Mouse (Mus musculus) thymus, adult 2 months (tissue): Measurements from ENCODE around the gene Hist1h4d.

ENCODE experiments used
- CTCF ChIP-seq: fragments of 200-500 bp; IDR thresholded peaks from 2 replicates; pipeline ENCODE4 v1.5.1; 2012; ENCODE audit warnings: mild to moderate bottlenecking, control low read depth, low read length, moderate library complexity, borderline replicate concordance; ENCODE audit not compliant: control insufficient read depth, poor library complexity, insufficient read depth; ENCODE audit errors: extremely low read depth
- POLR2A ChIP-seq: fragments of 200-500 bp; IDR thresholded peaks from 2 replicates; pipeline ENCODE4 v1.6.1; 2012; ENCODE audit warnings: mild to moderate bottlenecking, low read length, control low read depth, moderate library complexity; ENCODE audit not compliant: control insufficient read depth, poor library complexity, insufficient read depth; ENCODE audit errors: extremely low read depth

DNA sequence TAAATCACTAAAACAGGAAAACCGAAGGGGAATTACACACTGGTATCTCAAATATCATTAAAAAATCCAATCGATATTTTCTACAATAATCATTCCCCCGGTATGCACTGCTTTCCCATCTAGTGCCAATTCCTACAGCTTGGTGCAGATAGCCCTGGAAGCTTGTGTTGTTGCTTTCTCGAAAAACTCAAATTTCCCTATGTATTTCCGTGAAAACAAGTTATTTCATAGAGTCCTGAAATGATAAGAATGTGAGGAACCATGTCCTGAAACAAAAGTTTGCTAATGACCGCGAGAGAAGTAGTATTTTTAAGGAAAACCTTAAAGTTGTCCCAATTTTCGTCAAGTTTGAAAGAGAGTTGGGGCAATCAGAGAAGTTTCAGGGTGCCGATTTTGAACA, 27.0 kb upstream of the Hist1h4d start:
- TF ChIP-seq POLR2A (no peak), CTCF (no peak)
